Mouse (Mus musculus) erythroid progenitor cell, adult 5-6 weeks (primary cell): ENCODE data around the gene U2af2. TPM values are rescaled to one million over a fixed set of nuclear protein-coding genes. Genes with fewer than 3 reads are reported as not detected.
"Not testable (repeated sequence)": the region's sequence is repeated elsewhere in the genome, so short reads cannot be mapped to it uniquely, and the experiment has no call there.

Experiments
- ATAC-seq: replicated peaks from 2 replicates; pipeline ENCODE4 v1.8.0; 2016; ENCODE audit warnings: moderate number of reproducible peaks, mild to moderate bottlenecking, moderate TSS enrichment, inconsistent platforms; ENCODE audit not compliant: poor library complexity, low FRiP score, severe bottlenecking
- total RNA-seq, 2 experiments: library from RNA; stranded (forward) in 1 of 2; stranded (reverse) in 1 of 2; fragments of 150-400 nt in 1 of 2; fragments of 186-747, 209-891 nt in 1 of 2; gene quantifications; 2 replicates each; pipeline versions ENCODE4 v1.2.3 to v1.2.4; 2015 to 2017; ENCODE audit warnings: low replicate concordance in 2 of 2

The U2af2 gene
- total RNA-seq, 2 experiments from 2014 or later = 99.2 to 138 TPM

GRCm38 (mm10) chr7:5062360-5063001, 538 bp downstream of the U2af2 start:
- ATAC-seq = peak; percentile 13; the same call in 1 of the 2 replicates

- no peak for ATAC-seq
These were observed 2.9 kb downstream of the U2af2 start for GRCm38 (mm10) chr7:5064886-5065285.

- ATAC-seq = peak; percentile 89
These were observed 11.6 kb downstream of the U2af2 start for GRCm38 (mm10) chr7:5073586-5073985.

- no peak for ATAC-seq
These were observed 13.0 kb downstream of the U2af2 start for GRCm38 (mm10) chr7:5074984-5075383.

- no peak for ATAC-seq
These were observed 15.0 kb downstream of the U2af2 start for GRCm38 (mm10) chr7:5076931-5077330.

GRCm38 (mm10) chr7:5079365-5080009, 17.5 kb downstream of the U2af2 start:
- not testable (repeated sequence) for ATAC-seq

- ATAC-seq = peak; percentile 92
These were observed 18.2 kb downstream of the U2af2 start, which contains the start of gene Epn1 for GRCm38 (mm10) chr7:5080010-5080751. Epn1 (plus strand) TSS chr7:5080235.

GRCm38 (mm10) chr7:5080815-5081214, 18.9 kb downstream of the U2af2 start:
- no peak for ATAC-seq

GRCm38 (mm10) chr7:5081241-5081640, 19.3 kb downstream of the U2af2 start:
- ATAC-seq = peak; percentile 71

GRCm38 (mm10) chr7:5081939-5082338, 20.0 kb downstream of the U2af2 start:
- no peak for ATAC-seq

- no peak for ATAC-seq
These were observed 21.6 kb downstream of the U2af2 start for GRCm38 (mm10) chr7:5083325-5084105.

- no peak for ATAC-seq
These were observed 23.6 kb downstream of the U2af2 start for GRCm38 (mm10) chr7:5085512-5085911.

GRCm38 (mm10) chr7:5086921-5087440, 25.0 kb downstream of the U2af2 start:
- no peak for ATAC-seq

- no peak for ATAC-seq
These were observed 25.9 kb downstream of the U2af2 start for GRCm38 (mm10) chr7:5087886-5088285.

GRCm38 (mm10) chr7:5089853-5090252, 27.9 kb downstream of the U2af2 start:
- ATAC-seq = no peak

GRCm38 (mm10) chr7:5091008-5091728, 29.2 kb downstream of the U2af2 start:
- no peak for ATAC-seq

GRCm38 (mm10) chr7:5092381-5092780, 30.4 kb downstream of the U2af2 start:
- ATAC-seq = no peak

GRCm38 (mm10) chr7:5092831-5093510, 31.0 kb downstream of the U2af2 start:
- no peak for ATAC-seq

- no peak for ATAC-seq
These were observed 36.8 kb downstream of the U2af2 start for GRCm38 (mm10) chr7:5098769-5099168.
